11 mouse cellular contexts compared by ENCODE assay signal in genomic region chr1:145935798-145936197, GRCm38 (mm10).
"Had no signal": no experiment of that assay in that cellular context is flagged by ENCODE, and none has a peak within 500 bp of the region (broad histone marks: within the 10 kb centered on the region; RNA-seq: fewer than 3 reads in every experiment).

No protein-coding gene starts in this region.

- H3K4me2 ChIP-seq: limb, embryonic 15.5 days; midbrain, embryonic 15.5 days had no signal

- H3K36me3 ChIP-seq: limb, embryonic 15.5 days; midbrain, embryonic 10.5 days; midbrain, embryonic 15.5 days had no signal

- H3K4me3 ChIP-seq: limb, embryonic 15.5 days; midbrain, embryonic 10.5 days; midbrain, embryonic 15.5 days had no signal

- H3K27me3 ChIP-seq: limb, embryonic 15.5 days; midbrain, embryonic 15.5 days had no signal

- DNase-seq: kidney, adult 9 months; kidney, postnatal 36 days; layer of hippocampus, adult 9-11 months; layer of hippocampus, postnatal 36 days; lung, adult 18-20 months; right cerebral cortex, adult 18-20 months; right cerebral cortex, postnatal 25 days; thymus, postnatal 14 days had no signal
